Mouse (Mus musculus): Measurements from ENCODE around the gene Coro2a. TPM values are rescaled to one million over a fixed set of nuclear protein-coding genes. Genes with fewer than 3 reads are reported as not detected.

Coro2a gene
- polyA plus RNA-seq, 1 experiment = 312 TPM

DNA sequence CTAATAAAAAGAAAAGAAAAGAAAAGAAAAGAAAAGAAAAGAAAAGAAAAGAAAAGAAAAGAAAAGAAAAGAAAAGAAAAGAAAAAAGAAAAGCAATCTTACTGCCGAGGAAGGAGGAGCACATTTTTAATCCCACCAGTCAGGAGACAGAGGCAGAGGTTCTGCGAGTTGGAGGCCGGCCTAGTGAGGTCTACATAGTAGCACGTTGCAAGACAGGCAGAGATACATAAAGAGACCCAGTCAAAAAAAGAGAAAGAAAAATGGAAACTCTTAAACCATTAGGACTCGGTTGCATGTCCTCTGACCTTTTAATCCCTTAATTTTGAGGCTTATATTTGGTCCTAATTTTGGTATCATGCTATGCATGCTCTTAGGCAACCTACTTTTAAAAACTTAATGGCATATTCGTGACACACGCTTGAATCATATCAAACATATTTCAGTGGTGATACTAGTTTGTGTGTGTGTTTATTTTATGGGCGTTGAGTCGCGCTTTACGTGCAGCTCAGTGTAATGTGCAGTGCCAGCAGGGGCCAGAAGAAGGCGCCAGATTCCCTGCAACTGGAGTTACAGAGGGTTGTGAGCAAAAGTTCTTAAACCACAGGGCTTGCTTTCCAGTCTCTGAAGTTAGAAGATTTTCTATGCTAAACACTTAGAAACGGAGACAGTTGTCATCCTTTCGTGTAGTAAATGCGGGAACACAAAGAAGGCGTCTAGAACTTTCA, 94.1 kb downstream of the Coro2a start:
- TF ChIP-seq POLR2A (IDR thresholded peaks at IDR 0.05; ENCODE audit: low read depth, low read length) = no peak
- peak; percentile 85; the same call in 1 of the 2 replicates for TF ChIP-seq CTCF (IDR thresholded peaks at IDR 0.05; ENCODE audit: extremely low read depth, insufficient read length, insufficient replicate concordance, low read depth, low read length)
- H3K4me3 ChIP-seq (ENCODE audit: low read depth, low read length) = no peak overlapping the region; the same call in 1 of the 2 replicates
- 11% methylated on average over 16 of the region's 16 CpGs for WGBS

DNA sequence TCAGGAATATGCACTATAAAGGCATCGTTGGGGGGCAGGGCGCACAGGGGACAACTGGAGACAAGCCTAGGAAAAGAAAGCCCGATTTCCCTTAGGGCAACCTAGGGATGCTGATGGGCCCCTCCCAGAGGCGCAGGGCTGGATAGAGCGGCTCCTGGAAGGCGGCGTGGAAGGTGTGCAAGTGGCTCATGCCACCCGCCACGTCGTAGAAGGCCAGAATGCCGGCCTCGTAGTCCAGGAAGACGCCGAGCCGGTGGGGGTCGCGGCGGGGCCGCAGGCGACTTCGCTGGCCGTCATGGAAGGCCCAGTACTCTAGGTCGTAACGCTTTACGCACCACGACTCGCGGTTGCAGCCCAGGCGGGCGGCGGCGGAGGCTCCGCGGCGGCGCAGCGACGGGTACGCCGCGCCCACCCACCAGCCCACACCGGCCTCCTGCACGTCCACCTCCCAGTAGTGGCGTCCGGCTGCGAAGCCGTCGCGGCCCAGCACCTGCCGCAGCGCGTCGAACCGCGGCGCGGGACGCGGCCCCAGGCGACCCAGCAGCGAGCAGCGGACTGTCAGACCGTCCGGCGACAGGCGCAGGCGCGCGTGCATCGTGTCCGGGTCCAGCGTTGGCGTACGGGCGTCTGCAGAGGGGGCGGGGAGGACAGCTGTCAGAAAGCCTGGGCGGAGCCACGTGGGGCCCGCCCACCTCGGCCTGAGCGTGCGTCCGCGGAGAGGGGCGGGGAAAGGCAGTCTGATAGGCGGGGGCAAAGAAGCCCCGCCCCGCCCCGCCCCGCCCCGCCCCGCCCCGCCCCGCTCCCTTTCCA, 95.0 kb downstream of the Coro2a start:
- WGBS = 2% methylated on average over 93 of the region's 94 CpGs
- Histone ChIP-seq H3K4me1 (ENCODE audit: control insufficient read depth, insufficient read depth, insufficient read length, low read length) (peaks cover 6% of the 10 kb centered on the region; the same call in 1 of the 2 replicates), H3K27ac (ENCODE audit: insufficient read depth, low read depth, low read length) (no peak overlapping the region), H3K4me3 (ENCODE audit: low read depth, low read length) (peak overlapping the region; percentile 73), H3K36me3 (ENCODE audit: control insufficient read depth, insufficient read depth, low read length) (peaks cover 25% of the 10 kb centered on the region), H3K27me3 (ENCODE audit: control insufficient read depth, insufficient read depth, low read length) (no peaks in the 10 kb centered on the region)
- TF ChIP-seq POLR2A (IDR thresholded peaks at IDR 0.05; ENCODE audit: low read depth, low read length) = peak; percentile 78; the same call in 1 of the 2 replicates
- no peak for TF ChIP-seq CTCF (IDR thresholded peaks at IDR 0.05; ENCODE audit: extremely low read depth, insufficient read length, insufficient replicate concordance, low read depth, low read length)

More for the DNA sequence above, 94.1 kb downstream of the Coro2a start:
- Histone ChIP-seq H3K27ac (ENCODE audit: insufficient read depth, low read depth, low read length) (peak overlapping the region; percentile 55; the same call in 1 of the 2 replicates), H3K36me3 (ENCODE audit: control insufficient read depth, insufficient read depth, low read length) (peaks cover 16% of the 10 kb centered on the region), H3K27me3 (ENCODE audit: control insufficient read depth, insufficient read depth, low read length) (no peaks in the 10 kb centered on the region), H3K4me1 (ENCODE audit: control insufficient read depth, insufficient read depth, insufficient read length, low read length) (peaks cover 6% of the 10 kb centered on the region; the same call in 1 of the 2 replicates)

DNA sequence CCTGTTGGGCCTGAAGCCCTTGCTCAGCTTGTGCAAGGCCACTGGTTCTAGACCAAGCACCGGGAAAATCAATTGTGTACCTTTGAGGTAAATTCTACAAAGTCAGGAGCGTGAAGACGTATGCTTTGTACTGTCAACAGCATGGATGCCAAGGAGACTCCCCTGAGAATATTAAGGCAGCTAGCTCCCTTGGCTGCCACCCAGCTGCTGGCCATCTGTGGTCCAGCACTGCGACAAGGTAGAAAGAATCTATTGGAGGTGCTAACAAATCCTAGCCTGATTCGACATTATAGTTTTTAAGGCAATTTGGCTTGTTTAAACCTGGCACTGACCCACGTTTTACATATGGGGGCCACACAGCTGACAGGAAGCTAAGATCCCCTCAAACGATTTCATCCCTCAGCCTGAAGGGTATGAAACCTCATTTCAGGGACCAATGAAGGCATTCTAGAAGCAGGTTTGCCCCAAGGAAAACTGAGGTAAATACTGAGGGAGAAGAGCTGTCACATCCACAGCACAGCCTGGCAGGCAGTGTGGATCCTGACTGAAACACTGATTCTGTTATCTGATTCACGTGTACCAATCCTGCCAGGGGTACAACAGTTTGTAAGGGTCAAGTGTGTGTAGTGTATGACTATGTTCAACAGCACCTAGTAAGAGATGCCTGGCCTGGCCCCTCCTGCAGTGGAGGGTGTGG, 96.5 kb downstream of the Coro2a start:
- Histone ChIP-seq H3K27ac (ENCODE audit: insufficient read depth, low read depth, low read length) (no peak overlapping the region), H3K27me3 (ENCODE audit: control insufficient read depth, insufficient read depth, low read length) (no peaks in the 10 kb centered on the region), H3K4me1 (ENCODE audit: control insufficient read depth, insufficient read depth, insufficient read length, low read length) (peaks cover 6% of the 10 kb centered on the region; the same call in 1 of the 2 replicates), H3K36me3 (ENCODE audit: control insufficient read depth, insufficient read depth, low read length) (peaks cover 37% of the 10 kb centered on the region), H3K4me3 (ENCODE audit: low read depth, low read length) (no peak overlapping the region)
- TF ChIP-seq CTCF (IDR thresholded peaks at IDR 0.05; ENCODE audit: extremely low read depth, insufficient read length, insufficient replicate concordance, low read depth, low read length) (no peak), POLR2A (IDR thresholded peaks at IDR 0.05; ENCODE audit: low read depth, low read length) (no peak)
- WGBS = 79% methylated on average over 8 of the region's 8 CpGs

GRCm38 (mm10) chr4:46503881-46504280, 98.1 kb downstream of the Coro2a start:
- TF ChIP-seq CTCF (IDR thresholded peaks at IDR 0.05; ENCODE audit: extremely low read depth, insufficient read length, insufficient replicate concordance, low read depth, low read length) (no peak), POLR2A (IDR thresholded peaks at IDR 0.05; ENCODE audit: low read depth, low read length) (no peak)
- Histone ChIP-seq H3K4me3 (ENCODE audit: low read depth, low read length) (no peak overlapping the region), H3K36me3 (ENCODE audit: control insufficient read depth, insufficient read depth, low read length) (peaks cover 44% of the 10 kb centered on the region), H3K27me3 (ENCODE audit: control insufficient read depth, insufficient read depth, low read length) (no peaks in the 10 kb centered on the region), H3K27ac (ENCODE audit: insufficient read depth, low read depth, low read length) (no peak overlapping the region), H3K4me1 (ENCODE audit: control insufficient read depth, insufficient read depth, insufficient read length, low read length) (peaks cover 6% of the 10 kb centered on the region; the same call in 1 of the 2 replicates)
- WGBS = 74% methylated on average over 3 of the region's 3 CpGs

DNA sequence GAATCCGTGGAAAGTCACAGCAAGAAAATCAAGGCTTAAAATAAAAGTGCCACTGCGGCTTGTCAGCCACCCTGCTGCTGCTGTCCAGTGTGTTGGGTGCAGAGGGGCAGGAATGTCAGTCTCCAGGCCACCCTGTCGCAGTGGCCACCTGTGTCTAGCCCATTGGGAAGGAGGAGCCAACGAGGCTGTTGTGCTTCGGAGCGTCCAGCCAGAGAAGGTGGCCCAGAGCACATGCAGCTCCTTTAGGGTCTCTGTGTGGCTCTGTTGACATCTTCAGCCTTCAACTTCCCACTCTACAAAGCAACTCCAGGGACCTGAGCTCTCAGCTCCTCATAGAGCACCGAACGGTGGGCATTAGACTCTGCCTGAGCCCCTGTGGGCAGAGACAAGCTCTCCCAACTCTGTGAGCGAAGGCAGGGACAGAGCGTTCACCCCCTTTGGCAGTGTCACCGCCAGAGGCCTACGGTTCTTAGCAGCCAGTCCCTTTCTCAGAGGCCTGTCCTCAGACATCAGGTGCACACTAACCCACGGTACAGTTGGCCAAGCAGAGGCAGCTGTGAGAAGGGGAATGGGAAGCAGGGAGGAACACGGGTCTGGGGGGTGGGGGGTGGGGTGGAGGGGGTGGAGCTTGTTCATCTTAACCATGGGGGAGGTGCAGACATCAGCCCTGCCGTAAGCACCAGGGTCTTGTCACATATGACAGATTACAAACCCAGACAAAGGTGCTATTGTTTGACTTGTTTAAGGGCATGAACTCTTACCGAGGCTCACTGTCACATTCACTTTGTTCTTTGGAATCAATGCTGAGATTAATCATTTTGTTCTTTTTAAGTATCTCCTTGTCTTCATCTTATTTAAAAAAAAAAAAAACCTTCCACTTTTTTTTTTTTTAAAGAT, 99.1 kb downstream of the Coro2a start:
- Histone ChIP-seq H3K27me3 (ENCODE audit: control insufficient read depth, insufficient read depth, low read length) (no peaks in the 10 kb centered on the region), H3K4me3 (ENCODE audit: low read depth, low read length) (no peak overlapping the region), H3K4me1 (ENCODE audit: control insufficient read depth, insufficient read depth, insufficient read length, low read length) (peaks cover 9% of the 10 kb centered on the region; the same call in 1 of the 2 replicates), H3K27ac (ENCODE audit: insufficient read depth, low read depth, low read length) (no peak overlapping the region), H3K36me3 (ENCODE audit: control insufficient read depth, insufficient read depth, low read length) (peaks cover 44% of the 10 kb centered on the region)
- TF ChIP-seq POLR2A (IDR thresholded peaks at IDR 0.05; ENCODE audit: low read depth, low read length) (no peak), CTCF (IDR thresholded peaks at IDR 0.05; ENCODE audit: extremely low read depth, insufficient read length, insufficient replicate concordance, low read depth, low read length) (no peak)
- 76% methylated on average over 16 of the region's 16 CpGs for WGBS

DNA sequence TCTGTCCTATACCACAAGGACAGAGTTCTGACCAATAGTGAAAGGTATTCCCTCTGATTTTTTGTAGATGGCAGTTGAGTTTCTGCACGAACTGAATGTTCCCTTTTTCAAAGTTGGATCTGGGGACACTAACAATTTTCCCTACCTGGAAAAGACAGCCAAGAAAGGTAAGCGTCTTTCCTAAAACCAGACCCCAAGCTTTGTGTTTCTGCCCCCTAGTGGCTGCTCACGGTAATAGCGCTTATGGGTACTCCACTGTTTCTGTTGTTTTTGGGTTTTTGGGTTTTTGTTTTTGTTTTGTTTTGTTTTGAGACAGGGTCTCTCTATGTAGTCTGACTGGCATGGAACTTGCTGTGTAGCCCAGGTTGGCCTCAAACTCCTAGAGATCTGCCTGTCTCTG, 103.0 kb downstream of the Coro2a start:
- WGBS = 14% methylated on average over 4 of the region's 4 CpGs
- Histone ChIP-seq H3K4me1 (ENCODE audit: control insufficient read depth, insufficient read depth, insufficient read length, low read length) (peaks cover 10% of the 10 kb centered on the region), H3K27me3 (ENCODE audit: control insufficient read depth, insufficient read depth, low read length) (no peaks in the 10 kb centered on the region), H3K4me3 (ENCODE audit: low read depth, low read length) (no peak overlapping the region), H3K36me3 (ENCODE audit: control insufficient read depth, insufficient read depth, low read length) (peaks cover 56% of the 10 kb centered on the region), H3K27ac (ENCODE audit: insufficient read depth, low read depth, low read length) (no peak overlapping the region)
- no peak for TF ChIP-seq CTCF (IDR thresholded peaks at IDR 0.05; ENCODE audit: extremely low read depth, insufficient read length, insufficient replicate concordance, low read depth, low read length)
- TF ChIP-seq POLR2A (IDR thresholded peaks at IDR 0.05; ENCODE audit: low read depth, low read length) = no peak

Data from small intestine, adult 2 months (tissue).